Mouse (Mus musculus) liver, embryonic 12.5 days (tissue): ENCODE measurements around the gene Asb4. TPM values are rescaled to one million over a fixed set of nuclear protein-coding genes. Genes with fewer than 3 reads are reported as not detected.
"Not testable (repeated sequence)": the region's sequence is repeated elsewhere in the genome, so short reads cannot be mapped to it uniquely, and the experiment has no call there.

Experiments used
- ATAC-seq: fragments of 200-750 bp; cut with Nextera tagmentation; 2 replicates; pipeline ENCODE4 v1.8.0; 2017; ENCODE audit warnings: moderate number of reproducible peaks, mild to moderate bottlenecking, moderate library complexity
- H3K27ac ChIP-seq: fragments of 300-500 bp; sonication (generic); 2 replicates; pipeline ENCODE4 v1.5.1; 2016; ENCODE audit warnings: mild to moderate bottlenecking
- H3K27me3 ChIP-seq: fragments of 300-500 bp; sonication (generic); replicated peaks from 2 replicates; pipeline ENCODE4 v1.6.1; 2016; ENCODE audit warnings: mild to moderate bottlenecking, moderate library complexity
- H3K36me3 ChIP-seq: fragments of 300-500 bp; sonication (generic); 2 replicates; pipeline ENCODE4 v1.6.1; 2016; ENCODE audit warnings: mild to moderate bottlenecking, moderate library complexity
- H3K4me1 ChIP-seq: fragments of 300-500 bp; sonication (generic); 2 replicates; pipeline ENCODE4 v1.6.1; 2016
- H3K4me2 ChIP-seq: fragments of 300-500 bp; sonication (generic); 2 replicates; pipeline ENCODE4 v1.6.1; 2016; ENCODE audit warnings: mild to moderate bottlenecking, moderate library complexity
- H3K4me3 ChIP-seq: fragments of 300-500 bp; sonication (generic); 2 replicates; pipeline ENCODE4 v1.5.1; 2016; ENCODE audit warnings: mild to moderate bottlenecking, moderate library complexity
- H3K9ac ChIP-seq: fragments of 300-500 bp; sonication (generic); 2 replicates; pipeline ENCODE4 v1.6.1; 2016; ENCODE audit warnings: mild to moderate bottlenecking, moderate library complexity
- H3K9me3 ChIP-seq: fragments of 300-500 bp; sonication (generic); replicated peaks from 2 replicates; pipeline ENCODE4 v1.6.1; 2016; ENCODE audit warnings: mild to moderate bottlenecking, moderate library complexity
- WGBS: fragments of 180-500 bp; shearing (Covaris S2); methylation state at CpG from one replicate; pipeline ENCODE4 v1.1.7; 2016; ENCODE audit not compliant: insufficient replicate concordance; 5-methylcytosine and 5-hydroxymethylcytosine counted together
- polyA plus RNA-seq: library from polyadenylated mRNA; unstranded; fragments of >200 nt; fragmentation: Nextera tagmentation; extraction: Ambion mirVana; gene quantifications from 2 replicates; pipeline ENCODE4 v1.2.1, GENCODE M21; 2016

Asb4 gene
- polyA plus RNA-seq, result 35.6 and 35.9 TPM in 2 replicates

DNA sequence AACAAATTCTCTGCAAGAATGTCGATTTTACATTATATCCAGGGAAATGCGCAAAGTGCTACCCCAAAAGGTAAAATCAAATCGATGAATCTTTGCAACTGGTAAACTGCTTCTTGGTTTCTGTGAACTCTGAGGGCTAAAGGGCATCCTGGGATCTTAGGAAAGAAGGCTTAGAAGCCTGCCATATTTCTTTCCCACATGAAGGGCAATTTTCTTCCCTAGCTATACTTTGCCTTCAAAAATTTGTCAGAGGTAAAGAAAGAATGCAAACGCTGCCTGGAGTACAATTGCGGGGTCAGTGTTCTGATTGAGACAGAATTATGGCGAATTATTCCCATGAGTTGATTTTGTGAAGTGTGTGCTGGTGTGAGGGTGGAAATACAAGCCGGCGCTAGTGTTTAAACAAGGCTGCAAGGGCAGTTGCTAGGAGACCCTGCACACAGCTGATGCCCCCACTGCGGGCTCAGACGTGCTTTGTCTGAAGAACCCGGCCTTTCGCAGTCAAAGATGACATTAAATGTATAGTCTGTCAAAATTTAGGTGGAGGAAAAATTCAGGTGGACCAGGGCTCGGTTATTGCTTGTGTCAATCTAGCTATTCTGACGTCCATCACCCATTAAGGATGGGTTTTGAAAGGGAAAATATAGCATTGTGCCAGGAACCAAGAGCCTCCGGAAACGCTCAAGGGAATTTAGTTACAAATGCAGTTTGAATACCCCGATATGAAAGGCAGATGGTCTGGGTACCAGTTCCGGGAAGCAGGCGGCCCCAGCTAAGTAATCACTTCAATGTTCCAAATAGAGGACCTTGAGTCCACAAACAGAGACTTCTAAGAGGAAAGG lies at the start of gene Asb4:
Asb4 (plus strand) TSS at position 51 of the 842 bp plus-strand sequence.
- Histone ChIP-seq H3K36me3 (no peaks in the 10 kb centered on the region), H3K27ac (no peak within 1 kb of the TSS), H3K27me3 (peaks cover 8% of the 10 kb centered on the region; the same call in 1 of the 2 replicates), H3K4me1 (peaks cover 58% of the 10 kb centered on the region), H3K9ac (peak within 1 kb of the TSS; percentile 42), H3K4me2 (peak within 1 kb of the TSS; percentile 67), H3K4me3 (peak within 1 kb of the TSS; percentile 46), H3K9me3 (no peaks in the 10 kb centered on the region)
- WGBS, result 14% methylated on average over 19 of the region's 19 CpGs
- ATAC-seq, result no peak

DNA sequence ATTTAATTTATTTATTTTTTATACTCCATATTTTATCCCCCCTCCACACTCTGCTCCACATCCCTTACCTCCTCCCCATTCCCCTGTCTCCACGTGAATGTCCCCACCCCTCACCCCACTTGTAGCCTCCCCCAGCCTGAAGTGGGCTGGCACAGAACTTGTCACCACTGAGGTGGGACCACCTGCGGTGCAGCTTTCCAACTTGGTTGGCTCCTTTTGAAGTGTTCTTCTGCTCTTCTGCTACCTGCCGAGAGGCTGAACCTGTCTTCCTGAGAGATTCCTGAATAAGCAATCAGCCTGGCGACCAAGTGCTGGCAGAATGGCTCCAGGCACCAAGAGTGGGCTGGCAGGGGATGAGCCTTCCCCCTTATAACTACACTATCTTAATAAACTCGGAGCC lies 49.2 kb upstream of the Asb4 start:
- Histone ChIP-seq H3K27me3 (no peaks in the 10 kb centered on the region), H3K36me3 (no peaks in the 10 kb centered on the region), H3K4me2 (no peak overlapping the region), H3K4me1 (no peaks in the 10 kb centered on the region), H3K27ac (no peak overlapping the region), H3K4me3 (no peak overlapping the region), H3K9me3 (no peaks in the 10 kb centered on the region), H3K9ac (no peak overlapping the region)
- 63% methylated on average over 5 of the region's 5 CpGs for WGBS
- ATAC-seq, result no peak

DNA sequence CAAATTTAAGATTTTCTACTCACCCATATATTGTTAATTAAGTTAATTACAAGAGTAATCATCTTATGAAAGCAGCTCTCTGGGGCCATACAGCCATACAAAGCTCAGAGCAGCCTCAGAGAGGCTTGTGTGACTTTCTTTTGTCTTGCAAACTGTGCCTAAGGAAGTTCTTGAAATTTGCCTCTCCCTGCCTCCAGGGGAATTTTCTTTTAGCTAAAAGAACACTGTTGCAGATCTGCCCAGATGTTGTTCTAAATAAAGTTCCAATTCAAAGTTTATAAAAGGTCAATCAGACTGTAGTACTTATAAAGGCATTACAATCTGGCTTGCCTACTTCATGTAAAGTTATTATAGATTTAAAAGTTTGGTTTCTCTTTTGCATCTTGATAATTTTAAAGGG lies 47.2 kb upstream of the Asb4 start:
- ATAC-seq, H3K9ac ChIP-seq, H3K27ac ChIP-seq, H3K36me3 ChIP-seq, H3K4me1 ChIP-seq, H3K27me3 ChIP-seq, H3K4me2 ChIP-seq, H3K4me3 ChIP-seq, H3K9me3 ChIP-seq: not testable (repeated sequence)

DNA sequence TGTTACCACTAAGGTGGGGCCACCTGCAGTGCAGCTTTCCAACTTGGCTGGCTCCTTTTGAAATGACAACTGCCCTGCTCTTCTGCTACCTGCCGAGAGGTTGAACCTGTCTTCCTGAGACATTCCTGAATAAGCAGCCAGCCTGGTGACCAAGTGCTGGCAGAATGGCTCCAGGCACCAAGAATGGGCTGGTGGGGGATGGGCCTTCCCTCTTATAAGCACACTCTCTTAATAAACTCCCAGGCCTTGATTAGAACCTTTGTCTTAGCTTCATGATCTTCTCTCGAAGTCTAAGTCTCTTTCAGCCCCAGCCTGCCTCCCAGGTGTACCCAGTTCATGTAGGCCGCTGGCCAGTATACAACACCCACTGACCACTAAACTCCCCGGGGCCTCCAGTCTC lies 44.4 kb upstream of the Asb4 start:
- 78% methylated on average over 4 of the region's 4 CpGs for WGBS

DNA sequence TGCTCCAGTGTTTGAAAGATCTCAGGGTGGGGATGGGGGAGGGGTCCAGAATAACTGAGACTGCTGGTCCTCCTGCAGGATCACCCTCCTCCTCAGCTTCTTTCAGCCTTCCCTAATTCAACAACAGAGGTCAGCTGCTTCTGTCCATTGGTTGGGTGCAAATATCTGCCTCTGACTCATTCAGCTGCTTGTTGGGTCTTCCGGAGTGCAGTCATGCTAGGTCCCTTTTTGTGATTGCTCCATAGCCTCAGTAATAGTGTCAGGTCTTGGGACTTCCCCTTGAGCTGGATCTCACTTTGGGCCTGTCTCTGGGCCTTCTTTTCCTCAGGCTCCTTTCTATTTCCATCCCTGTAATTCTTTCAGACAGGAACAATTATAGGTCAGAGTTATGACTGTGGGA lies 43.9 kb upstream of the Asb4 start:
- not testable (repeated sequence) for ATAC-seq, H3K9ac ChIP-seq, H3K27me3 ChIP-seq, H3K27ac ChIP-seq, H3K4me1 ChIP-seq, H3K4me3 ChIP-seq, H3K36me3 ChIP-seq, H3K9me3 ChIP-seq, H3K4me2 ChIP-seq
- 67% methylated on average over 1 of the region's 1 CpGs for WGBS

More for the DNA sequence above, 44.4 kb upstream of the Asb4 start:
- H3K9ac ChIP-seq, H3K36me3 ChIP-seq, H3K4me3 ChIP-seq, H3K9me3 ChIP-seq, ATAC-seq, H3K27ac ChIP-seq, H3K4me1 ChIP-seq, H3K27me3 ChIP-seq, H3K4me2 ChIP-seq: not testable (repeated sequence)

DNA sequence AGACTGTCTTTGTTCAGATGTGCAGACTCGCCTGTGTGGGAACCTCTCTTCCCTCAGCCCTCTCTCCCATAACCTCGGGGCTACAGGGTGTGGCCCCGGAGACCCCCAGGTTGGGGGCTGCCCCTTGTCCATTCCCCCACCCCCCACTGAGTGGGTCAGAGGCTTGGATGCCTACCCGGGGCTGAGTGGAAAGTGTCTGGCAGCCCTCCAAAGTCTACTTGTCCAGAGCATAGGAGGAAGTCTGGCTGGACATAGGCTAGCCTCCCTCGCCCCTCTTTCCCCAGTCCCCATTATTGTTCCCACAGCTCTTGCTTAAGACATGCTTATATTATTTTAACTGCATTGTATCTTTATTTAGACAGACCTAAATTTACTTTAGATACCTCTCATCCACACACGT lies 38.9 kb upstream of the Asb4 start:
- no peak overlapping the region for H3K4me3 ChIP-seq
- no peak for ATAC-seq
- no peak overlapping the region for H3K27ac ChIP-seq
- no peaks in the 10 kb centered on the region for H3K36me3 ChIP-seq
- H3K9ac ChIP-seq, result no peak overlapping the region
- WGBS, result 60% methylated on average over 6 of the region's 6 CpGs
- no peaks in the 10 kb centered on the region for H3K9me3 ChIP-seq
- no peaks in the 10 kb centered on the region for H3K27me3 ChIP-seq
- no peak overlapping the region for H3K4me2 ChIP-seq
- H3K4me1 ChIP-seq, result peaks cover 8% of the 10 kb centered on the region

DNA sequence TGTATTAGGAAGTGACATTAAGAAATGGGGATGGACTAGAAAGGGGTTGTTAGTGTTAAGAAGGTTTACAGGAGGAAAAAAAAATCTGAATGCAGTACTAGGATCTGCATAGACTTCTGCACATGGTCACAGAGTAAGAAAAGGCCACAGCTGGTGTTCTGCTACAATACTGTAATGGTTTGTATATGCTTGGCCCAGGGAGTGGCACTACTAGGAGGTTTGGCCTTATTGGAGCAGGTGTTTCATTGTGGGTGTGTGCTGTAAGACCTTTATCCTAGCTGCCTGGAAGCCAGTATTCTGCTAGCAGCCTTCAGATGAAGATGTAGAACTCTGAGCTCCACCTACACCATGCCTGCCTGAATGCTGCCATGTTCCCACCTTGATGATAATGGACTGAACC lies 25.3 kb upstream of the Asb4 start:
- H3K36me3 ChIP-seq, result no peaks in the 10 kb centered on the region
- H3K4me2 ChIP-seq, result no peak overlapping the region
- ATAC-seq, result no peak
- H3K27ac ChIP-seq, result no peak overlapping the region
- peaks cover 21% of the 10 kb centered on the region for H3K4me1 ChIP-seq
- no peaks in the 10 kb centered on the region for H3K9me3 ChIP-seq
- no peak overlapping the region for H3K9ac ChIP-seq
- no peaks in the 10 kb centered on the region for H3K27me3 ChIP-seq
- H3K4me3 ChIP-seq, result no peak overlapping the region

DNA sequence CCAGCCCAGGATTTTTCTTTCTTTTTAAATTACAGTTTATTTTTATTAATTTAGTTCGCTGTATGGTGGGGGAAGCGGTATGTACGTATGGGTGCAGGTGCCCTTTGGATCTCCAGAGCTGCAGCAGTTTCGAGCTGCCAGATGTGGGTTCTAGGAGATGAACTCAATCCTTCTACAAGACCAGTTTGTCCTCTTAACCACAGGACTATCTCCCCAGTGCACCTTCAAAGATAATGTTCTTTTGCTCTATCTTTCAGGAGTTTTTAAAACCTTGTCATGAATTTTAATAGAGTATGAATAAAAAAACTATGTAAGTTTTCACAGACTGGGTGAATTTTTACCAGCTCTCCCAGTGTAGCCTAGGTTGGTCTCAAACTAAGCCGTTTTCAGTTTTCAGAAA lies 22.8 kb upstream of the Asb4 start:
- Histone ChIP-seq H3K4me3 (no peak overlapping the region), H3K36me3 (no peaks in the 10 kb centered on the region), H3K27ac (no peak overlapping the region), H3K4me2 (no peak overlapping the region), H3K4me1 (peaks cover 33% of the 10 kb centered on the region), H3K27me3 (no peaks in the 10 kb centered on the region), H3K9ac (0 out of 2 replicates have a peak overlapping the region, but pooled peaks have one; percentile 22), H3K9me3 (no peaks in the 10 kb centered on the region)
- WGBS, result 53% methylated on average over 5 of the region's 5 CpGs
- ATAC-seq, result peak; percentile 85

DNA sequence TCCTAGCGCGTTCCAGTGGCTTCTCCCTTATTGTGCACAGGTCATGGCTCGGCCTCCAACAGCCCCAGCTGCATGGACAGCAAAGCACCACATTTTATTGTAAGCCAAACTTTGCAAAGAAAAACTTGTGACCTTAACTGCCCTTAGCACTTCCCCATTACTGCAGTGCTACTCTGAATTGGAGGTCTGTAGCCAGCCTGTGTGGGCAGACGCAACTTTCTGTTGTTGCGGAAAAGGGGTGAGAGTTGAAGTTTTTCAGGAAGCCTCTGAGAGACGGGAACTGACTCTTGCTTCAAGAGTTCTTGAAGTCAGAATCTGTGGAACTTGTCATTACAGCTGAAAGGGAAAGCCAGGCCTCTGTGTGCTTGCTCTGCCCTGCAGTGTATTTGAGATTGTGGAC lies 21.2 kb upstream of the Asb4 start:
- Histone ChIP-seq H3K27ac (no peak overlapping the region), H3K36me3 (no peaks in the 10 kb centered on the region), H3K9me3 (no peaks in the 10 kb centered on the region), H3K4me2 (no peak overlapping the region), H3K4me1 (peaks cover 33% of the 10 kb centered on the region), H3K9ac (no peak overlapping the region), H3K4me3 (no peak overlapping the region), H3K27me3 (no peaks in the 10 kb centered on the region)
- 74% methylated on average over 6 of the region's 6 CpGs for WGBS
- ATAC-seq, result peak; percentile 18; the same call in 1 of the 2 replicates

DNA sequence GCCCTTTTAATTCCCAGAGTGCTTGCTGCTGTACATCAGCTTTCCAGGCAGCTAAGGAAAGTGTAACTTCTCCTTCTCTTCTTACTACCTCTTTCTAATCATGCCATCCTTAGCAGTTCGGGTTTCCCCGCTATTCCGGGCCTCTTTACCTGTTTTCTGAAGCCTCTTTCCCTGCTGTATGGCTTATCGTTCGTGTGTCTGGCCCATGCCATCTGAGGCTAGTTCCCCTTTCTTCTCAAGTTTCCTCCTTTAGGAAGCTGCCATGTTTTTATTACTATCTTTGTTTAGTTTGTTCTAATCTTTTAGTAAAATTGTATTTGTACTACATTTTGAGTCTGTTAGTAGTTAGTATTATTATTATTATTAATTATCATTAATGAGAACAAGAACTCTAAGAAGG lies 17.3 kb upstream of the Asb4 start:
- ATAC-seq, result no peak
- H3K4me1 ChIP-seq, result peaks cover 18% of the 10 kb centered on the region; the same call in 1 of the 2 replicates
- no peaks in the 10 kb centered on the region for H3K36me3 ChIP-seq
- no peak overlapping the region for H3K4me3 ChIP-seq
- no peaks in the 10 kb centered on the region for H3K9me3 ChIP-seq
- H3K9ac ChIP-seq, result no peak overlapping the region
- no peak overlapping the region for H3K4me2 ChIP-seq
- H3K27me3 ChIP-seq, result no peaks in the 10 kb centered on the region
- H3K27ac ChIP-seq, result no peak overlapping the region
- WGBS, result 57% methylated on average over 5 of the region's 5 CpGs

DNA sequence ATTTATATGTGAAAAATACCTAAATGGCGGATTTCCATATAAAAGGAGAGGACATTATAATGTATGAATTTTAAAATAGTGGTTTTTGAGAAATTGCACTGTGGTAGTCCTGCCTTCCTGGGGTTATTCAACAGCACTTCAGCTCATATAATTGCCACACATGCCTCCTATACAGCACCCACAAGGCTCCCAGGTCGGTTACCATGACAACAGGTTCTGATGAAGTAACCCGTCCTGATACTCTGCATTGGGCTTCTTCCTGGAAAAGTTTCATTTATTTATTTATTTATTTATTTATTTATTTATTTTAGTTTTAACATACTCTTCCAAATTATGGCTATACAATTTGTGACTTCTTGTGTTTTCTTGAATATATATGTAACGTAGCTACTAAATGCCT lies 6.3 kb upstream of the Asb4 start:
- Histone ChIP-seq H3K27ac (no peak overlapping the region), H3K36me3 (no peaks in the 10 kb centered on the region), H3K4me3 (no peak overlapping the region), H3K27me3 (no peaks in the 10 kb centered on the region), H3K9me3 (no peaks in the 10 kb centered on the region), H3K9ac (no peak overlapping the region), H3K4me1 (peaks cover 25% of the 10 kb centered on the region), H3K4me2 (no peak overlapping the region)
- 73% methylated on average over 4 of the region's 4 CpGs for WGBS
- ATAC-seq, result no peak

DNA sequence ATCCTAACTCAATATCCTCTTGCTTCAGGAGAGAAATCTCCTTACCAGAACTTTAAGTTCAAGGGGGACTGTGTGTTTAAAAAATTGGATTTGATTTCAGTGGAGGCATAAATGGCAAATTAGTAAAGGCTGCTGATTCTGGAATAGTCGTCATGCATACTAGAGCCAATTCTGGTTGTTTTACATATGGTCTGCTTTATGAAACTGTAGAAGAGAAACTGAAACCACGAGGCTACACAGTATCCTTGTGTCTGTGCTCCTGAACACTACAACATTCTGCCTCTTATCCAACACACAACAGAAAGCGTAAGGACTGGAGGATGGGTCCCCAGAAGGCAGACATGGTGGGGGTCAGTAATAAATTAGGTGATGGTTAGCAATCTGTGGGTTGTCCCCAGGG lies 4.1 kb upstream of the Asb4 start:
- H3K36me3 ChIP-seq, result no peaks in the 10 kb centered on the region
- H3K4me3 ChIP-seq, result no peak overlapping the region
- H3K9me3 ChIP-seq, result no peaks in the 10 kb centered on the region
- H3K4me2 ChIP-seq, result no peak overlapping the region
- H3K9ac ChIP-seq, result no peak overlapping the region
- WGBS, result 70% methylated on average over 3 of the region's 3 CpGs
- peaks cover 8% of the 10 kb centered on the region; the same call in 1 of the 2 replicates for H3K27me3 ChIP-seq
- no peak for ATAC-seq
- peaks cover 46% of the 10 kb centered on the region for H3K4me1 ChIP-seq
- H3K27ac ChIP-seq, result no peak overlapping the region
